Mouse (Mus musculus) bone marrow macrophage, adult 2 months (primary cell): ENCODE data around the gene Nop2. TPM values are rescaled to one million over a fixed set of nuclear protein-coding genes. Genes with fewer than 3 reads are reported as not detected.
A peak's percentile ranks its signal among the peaks of the same experiment; 100 is the strongest.

Source experiments
- H3K27ac ChIP-seq: 2 replicates; pipeline ENCODE4 v1.5.1; 2012; ENCODE audit warnings: low read depth, low read length; ENCODE audit not compliant: insufficient read depth
- H3K4me1 ChIP-seq: 2 replicates; pipeline ENCODE4 v1.6.1; 2012; ENCODE audit warnings: low read length; ENCODE audit not compliant: control insufficient read depth, insufficient read depth
- H3K4me3 ChIP-seq: 2 replicates; pipeline ENCODE4 v1.5.1; 2012; ENCODE audit warnings: mild to moderate bottlenecking, low read length, moderate library complexity; ENCODE audit not compliant: insufficient read depth
- CTCF ChIP-seq: IDR thresholded peaks from 2 replicates; pipeline ENCODE4 v1.5.1; 2012; ENCODE audit warnings: low read depth, mild to moderate bottlenecking, low read length, moderate library complexity
- POLR2A ChIP-seq: IDR thresholded peaks from 2 replicates; pipeline ENCODE4 v1.6.1; 2012; ENCODE audit warnings: mild to moderate bottlenecking, low read depth, low read length, borderline replicate concordance
- polyA plus RNA-seq: library from polyadenylated mRNA; stranded (reverse); fragments of >200 nt; gene quantifications from 2 replicates; pipeline ENCODE4 v1.2.4, GENCODE M21; 2012; ENCODE audit not compliant: missing spikeins, insufficient read depth, insufficient read length

Nop2 gene
- polyA plus RNA-seq, 1 experiment = 11.4 TPM

- no peak overlapping the region for H3K27ac ChIP-seq
- H3K4me3 ChIP-seq = no peak overlapping the region
- H3K4me1 ChIP-seq = peaks cover 2% of the 10 kb centered on the region; the same call in 1 of the 2 replicates
- 0 out of 2 replicates have a peak, but pooled peaks have one; percentile 8 for TF ChIP-seq CTCF
- no peak for TF ChIP-seq POLR2A
These were observed 24.0 kb upstream of the Nop2 start for GRCm38 (mm10) chr6:125107705-125108104.

GRCm38 (mm10) chr6:125109371-125109770 lies 22.3 kb upstream of the Nop2 start:
- no peak overlapping the region for H3K4me3 ChIP-seq
- H3K27ac ChIP-seq = no peak overlapping the region
- no peaks in the 10 kb centered on the region for H3K4me1 ChIP-seq
- TF ChIP-seq POLR2A (no peak), CTCF (no peak)

GRCm38 (mm10) chr6:125110927-125111326 lies 20.8 kb upstream of the Nop2 start:
- no peak overlapping the region for H3K4me3 ChIP-seq
- H3K27ac ChIP-seq = no peak overlapping the region
- TF ChIP-seq POLR2A (no peak), CTCF (peak; percentile 37; the same call in 1 of the 2 replicates)
- no peaks in the 10 kb centered on the region for H3K4me1 ChIP-seq

- Histone ChIP-seq H3K27ac (no peak overlapping the region), H3K4me1 (no peaks in the 10 kb centered on the region), H3K4me3 (no peak overlapping the region)
- TF ChIP-seq POLR2A (no peak), CTCF (no peak)
These were observed 19.2 kb upstream of the Nop2 start for GRCm38 (mm10) chr6:125112553-125112952.

DNA sequence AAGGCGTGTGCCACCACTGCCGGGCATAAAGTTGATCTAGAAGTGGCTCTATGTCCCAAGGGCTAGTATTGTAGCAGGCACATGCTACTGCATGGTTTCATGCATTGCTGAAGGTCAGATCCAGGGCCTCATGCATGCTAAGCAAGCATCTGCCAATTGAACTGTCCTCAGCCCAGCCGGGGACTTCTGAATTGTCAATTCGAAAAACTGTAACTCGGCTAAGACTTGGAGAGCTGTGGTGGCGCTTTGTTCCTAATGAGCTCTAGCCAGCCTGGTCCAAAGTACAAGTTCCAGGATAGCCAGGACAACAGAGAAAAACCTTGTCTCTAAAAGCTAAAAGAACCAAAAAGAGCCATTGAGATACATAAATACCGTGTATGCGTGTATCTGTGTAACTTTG lies 12.3 kb upstream of the Nop2 start:
- H3K4me1 ChIP-seq = peaks cover 4% of the 10 kb centered on the region; the same call in 1 of the 2 replicates
- no peak for TF ChIP-seq POLR2A
- no peak for TF ChIP-seq CTCF
- H3K4me3 ChIP-seq = no peak overlapping the region
- H3K27ac ChIP-seq = no peak overlapping the region

DNA sequence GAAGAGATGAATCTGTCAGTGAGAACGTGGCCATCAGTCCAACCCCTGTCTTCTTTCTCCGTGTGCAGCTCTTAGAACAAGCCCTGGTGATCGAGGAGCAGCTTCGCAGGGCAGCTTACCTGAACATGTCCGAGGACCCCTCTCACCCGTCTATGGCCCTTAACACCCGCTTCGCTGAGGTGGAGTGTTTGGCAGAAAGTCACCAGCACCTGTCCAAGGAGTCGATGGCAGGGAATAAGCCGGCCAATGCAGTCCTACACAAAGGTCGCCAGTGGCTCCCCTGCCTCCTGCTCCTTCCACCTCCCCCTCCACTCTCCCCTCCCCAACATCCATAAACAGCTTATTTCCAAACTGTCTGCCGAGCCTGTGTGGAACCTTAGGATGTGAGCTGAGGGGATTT lies 3.0 kb upstream of the Nop2 start:
- no peak overlapping the region for H3K27ac ChIP-seq
- peaks cover 6% of the 10 kb centered on the region for H3K4me1 ChIP-seq
- H3K4me3 ChIP-seq = no peak overlapping the region
- TF ChIP-seq POLR2A = no peak
- TF ChIP-seq CTCF = no peak

DNA sequence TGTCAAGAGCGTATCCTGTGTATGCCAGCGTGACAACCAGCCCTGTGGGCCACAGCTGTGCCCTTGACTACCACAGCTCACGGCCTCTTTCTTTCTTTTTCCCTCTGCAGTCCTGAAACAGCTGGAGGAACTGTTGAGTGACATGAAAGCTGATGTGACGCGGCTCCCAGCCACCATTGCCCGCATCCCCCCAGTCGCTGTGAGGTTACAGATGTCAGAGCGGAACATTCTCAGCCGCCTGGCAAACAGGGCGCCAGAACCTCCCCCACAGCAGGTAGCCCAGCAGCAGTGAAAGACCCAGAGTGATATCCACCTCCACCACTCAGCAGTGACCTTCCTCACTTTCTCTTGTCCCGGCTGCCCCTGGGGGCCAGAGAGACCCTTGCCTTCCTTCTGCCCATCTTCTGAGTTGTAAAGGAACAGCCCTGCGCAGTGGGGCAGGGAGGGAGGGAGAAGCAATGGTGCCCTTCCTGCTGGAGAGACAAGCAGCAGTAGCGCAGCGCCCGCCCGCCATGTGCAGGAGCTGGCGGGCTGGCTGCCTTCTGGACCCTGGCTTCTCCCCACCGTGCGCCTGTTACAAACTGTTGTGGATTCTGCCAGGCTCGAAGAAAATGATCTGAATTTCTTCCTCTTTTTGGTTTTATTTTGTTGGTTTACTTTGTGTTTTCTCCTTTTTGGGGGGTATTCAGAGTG lies 1.9 kb upstream of the Nop2 start:
- H3K4me3 ChIP-seq = no peak overlapping the region
- H3K27ac ChIP-seq = no peak overlapping the region

GRCm38 (mm10) chr6:125132470-125132869 lies 761 bp downstream of the Nop2 start:
- peaks cover 6% of the 10 kb centered on the region for H3K4me1 ChIP-seq

More for the DNA sequence above, 1.9 kb upstream of the Nop2 start:
- H3K4me1 ChIP-seq = peaks cover 6% of the 10 kb centered on the region
- TF ChIP-seq CTCF = no peak
- no peak for TF ChIP-seq POLR2A

GRCm38 (mm10) chr6:125137002-125137671 lies 5.4 kb downstream of the Nop2 start:
- no peak overlapping the region for H3K27ac ChIP-seq
- no peak overlapping the region for H3K4me3 ChIP-seq
- peaks cover 6% of the 10 kb centered on the region for H3K4me1 ChIP-seq
- TF ChIP-seq CTCF (peak; percentile 75), POLR2A (no peak)

More at GRCm38 (mm10) chr6:125132470-125132869, 761 bp downstream of the Nop2 start:
- Histone ChIP-seq H3K4me3 (peak overlapping the region; percentile 86), H3K27ac (peak overlapping the region; percentile 40)
- TF ChIP-seq CTCF (no peak), POLR2A (no peak)

GRCm38 (mm10) chr6:125139747-125140146 lies 8.0 kb downstream of the Nop2 start:
- no peak for TF ChIP-seq CTCF
- no peak for TF ChIP-seq POLR2A
- no peak overlapping the region for H3K27ac ChIP-seq
- no peak overlapping the region for H3K4me3 ChIP-seq
- 0 out of 2 replicates have a peak, but pooled peaks cover under 1% of the 10 kb centered on the region for H3K4me1 ChIP-seq
